Mouse (Mus musculus) Patski (cell line): ENCODE measurements around the gene Camta2. TPM values are rescaled to one million over a fixed set of nuclear protein-coding genes. Genes with fewer than 3 reads are reported as not detected.

Experiments
- ATAC-seq: fragments of 100-300 bp; one replicate; pipeline ENCODE4 v1.8.0; 2021
- CTCF ChIA-PET: fragments of 350-600 bp; sonication (Branson Sonifier 250); formaldehyde crosslinking; loops from one replicate; lab custom pipeline; 2022; ENCODE audit warnings: inconsistent platforms; lab: Charles Lee
- POLR2A ChIA-PET: fragments of 350-600 bp; sonication (Branson Sonifier 250); formaldehyde crosslinking; loops from one replicate; lab custom pipeline; 2022; ENCODE audit warnings: antibody characterized with exemption, inconsistent platforms; lab: Charles Lee
- DNase-seq: peaks from one replicate; pipeline ENCODE4 v3.0.0-alpha.2; 2011; ENCODE audit warnings: low read depth, low spot score
- H3K27me3 ChIP-seq: fragments of 371-371 bp; one replicate; pipeline ENCODE4 v1.5.1; 2021
- CTCF ChIP-seq: fragments of 100-300 bp; IDR thresholded peaks from one replicate; pipeline ENCODE4 v1.5.1; 2021
- in situ Hi-C: fragments of 300-500 bp; cut with MboI; formaldehyde crosslinking; loops from 3 replicates; pipeline ENCODE4 v1.11.1; 2018; ENCODE audit warnings: low pct_unique_long_range_greater_than_20kb, mixed read lengths
- polyA plus RNA-seq: library from polyadenylated mRNA; unstranded; gene quantifications from one replicate; pipeline ENCODE4 v1.2.3, GENCODE M21; 2021

Gene Camta2
- polyA plus RNA-seq, 1 experiment from 2014 or later: 22.2 TPM

GRCm38 (mm10) chr11:70651391-70651790 lies 36.5 kb downstream of the Camta2 start:
- CTCF ChIA-PET: interaction anchor here (1.7 kb wide), 1 partner anchor 46 kb away, joined by 4 read pairs; no protein-coding TSS in a partner anchor
- POLR2A ChIA-PET: interaction anchor here (3.1 kb wide), 1 partner anchor 17 kb away, joined by 15 read pairs; the partner anchor contains the start of gene Spag7
- no peak for TF ChIP-seq CTCF
- H3K27me3 ChIP-seq: no peaks in the 10 kb centered on the region
- in situ Hi-C loops: no loop called here
- no peak for ATAC-seq
- no peak for DNase-seq

DNA sequence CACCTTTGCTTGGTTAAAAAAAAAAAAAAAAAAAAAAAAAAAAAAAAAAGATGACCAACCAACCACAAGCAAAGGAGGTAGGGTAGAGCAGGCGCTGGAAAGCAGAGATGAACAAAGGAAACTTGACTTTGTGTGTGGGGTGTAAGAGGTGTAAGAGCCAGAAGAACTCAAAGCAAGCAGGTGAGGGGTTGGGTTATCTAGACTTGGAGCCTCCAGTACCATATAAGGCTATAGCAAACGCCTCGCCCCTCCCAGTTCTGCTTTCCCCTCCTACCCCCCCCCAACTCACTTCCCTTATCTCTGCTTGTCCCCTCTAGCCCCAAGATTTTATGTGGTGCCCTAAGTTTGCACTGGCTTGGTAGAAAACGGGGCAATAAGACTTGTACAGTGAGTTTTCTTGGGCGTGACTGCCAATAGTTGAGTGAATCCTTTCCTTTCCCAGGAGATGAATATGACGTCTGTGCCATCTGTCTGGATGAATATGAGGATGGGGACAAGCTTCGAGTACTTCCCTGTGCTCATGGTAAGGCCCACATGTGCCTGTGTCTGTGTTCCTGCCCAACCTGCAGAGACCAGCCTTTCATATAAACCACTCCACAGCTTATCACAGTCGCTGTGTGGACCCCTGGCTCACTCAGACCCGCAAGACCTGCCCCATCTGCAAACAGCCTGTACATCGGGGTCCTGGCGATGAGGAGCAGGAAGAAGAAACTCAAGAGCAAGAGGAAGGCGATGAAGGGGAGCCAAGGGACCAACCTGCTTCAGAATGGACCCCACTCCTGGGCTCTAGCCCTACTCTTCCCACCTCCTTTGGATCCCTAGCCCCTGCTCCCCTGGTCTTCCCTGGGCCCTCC lies 37.4 kb downstream of the Camta2 start:
- in situ Hi-C loops: no loop called here

GRCm38 (mm10) chr11:70649185-70649734 lies 38.6 kb downstream of the Camta2 start:
- in situ Hi-C loops: no loop called here
- POLR2A ChIA-PET: interaction anchor here (4.2 kb wide), 1 partner anchor 19 kb away, joined by 21 read pairs; the partner anchor contains the start of gene Spag7
- H3K27me3 ChIP-seq: no peaks in the 10 kb centered on the region
- DNase-seq: no peak
- no peak for TF ChIP-seq CTCF
- CTCF ChIA-PET: interaction anchor here (1.1 kb wide), 1 partner anchor 13 kb away, joined by 3 read pairs; no protein-coding TSS in a partner anchor
- no peak for ATAC-seq

More for the DNA sequence above, 37.4 kb downstream of the Camta2 start:
- no peaks in the 10 kb centered on the region for H3K27me3 ChIP-seq
- CTCF ChIA-PET: no interaction called here
- POLR2A ChIA-PET: interaction anchor here (0.6 to 4.2 kb wide), 3 partner anchors 18 to 127 kb away, joined by 3 to 21 read pairs (median 15); partner anchors contain the start of gene Spag7
- no peak for TF ChIP-seq CTCF
- DNase-seq: no peak
- ATAC-seq: no peak

GRCm38 (mm10) chr11:70648512-70648911 lies 39.4 kb downstream of the Camta2 start:
- DNase-seq (no peak), ATAC-seq (no peak)
- ChIA-PET POLR2A (interaction anchor here (3.2 to 4.2 kb wide), 2 partner anchors 20 to 39 kb away, joined by 7 to 21 read pairs; partner anchors contain the start of genes Camta2 and Spag7), CTCF (interaction anchor here (1.1 kb wide), 1 partner anchor 14 kb away, joined by 3 read pairs; no protein-coding TSS in a partner anchor)
- TF ChIP-seq CTCF: no peak
- in situ Hi-C loops: no loop called here
- H3K27me3 ChIP-seq: no peaks in the 10 kb centered on the region

- ChIA-PET CTCF (interaction anchor here (0.9 to 1.5 kb wide), 2 partner anchors 13 to 20 kb away, joined by 3 read pairs; no protein-coding TSS in a partner anchor), POLR2A (interaction anchor here (0.6 to 4.2 kb wide), 6 partner anchors 8 to 1794 kb away, joined by 3 to 21 read pairs (median 4); partner anchors contain the start of genes Camta2 and Spag7)
- in situ Hi-C loops: no loop called here
- no peaks in the 10 kb centered on the region for H3K27me3 ChIP-seq
- ATAC-seq (no peak), DNase-seq (no peak)
- TF ChIP-seq CTCF: no peak
Observed at GRCm38 (mm10) chr11:70647716-70648420, 40.0 kb downstream of the Camta2 start.

DNA sequence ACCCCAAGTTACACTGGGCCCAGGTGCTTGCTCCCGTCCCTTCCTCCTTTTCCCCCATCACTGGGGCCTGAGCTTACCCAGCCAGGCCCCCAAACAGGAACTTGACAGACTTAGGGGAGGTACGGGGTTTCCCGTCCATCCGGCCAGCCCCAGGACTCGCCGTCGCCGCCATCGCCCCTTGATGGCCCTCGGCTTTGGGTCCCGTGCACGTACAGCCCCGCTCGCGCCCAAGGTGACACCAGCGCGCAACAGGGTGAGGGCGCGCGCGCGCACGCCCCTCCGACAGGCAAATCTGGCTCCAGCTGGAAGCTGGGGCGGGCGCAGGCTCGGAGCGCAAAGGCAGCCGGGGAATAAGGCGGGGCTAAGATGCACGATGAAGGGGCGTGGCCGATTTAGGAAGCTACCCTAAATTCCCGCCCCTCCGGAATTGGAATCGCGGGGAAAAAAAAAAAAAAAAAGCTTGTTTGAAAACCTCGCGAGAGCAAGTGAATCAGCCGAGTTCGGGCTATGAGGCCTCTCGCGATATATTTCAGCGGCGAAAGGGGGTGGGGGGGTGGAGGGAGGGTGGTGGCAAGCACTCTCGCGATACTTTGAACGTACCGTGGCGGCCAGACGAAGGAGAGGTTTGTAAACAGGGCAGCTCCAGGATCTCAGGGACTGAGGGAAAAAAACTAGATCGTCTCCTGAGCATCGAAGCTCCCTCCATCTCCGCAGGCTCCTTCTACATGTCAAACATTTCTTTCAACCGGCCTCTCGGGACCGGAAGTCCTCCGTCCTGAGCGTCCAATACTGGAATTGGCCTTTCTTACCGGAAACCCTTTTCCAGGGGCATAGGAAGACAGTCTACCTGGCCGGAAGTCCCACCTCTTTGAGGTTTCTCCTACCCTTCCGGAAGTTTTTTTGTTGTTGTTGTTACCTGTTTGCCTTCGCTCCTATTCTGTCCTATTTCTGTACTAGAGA lies 40.9 kb downstream of the Camta2 start, which contains the start of the genes Rnf167 and Slc25a11:
TSS of gene Rnf167 (plus strand) at position 545 of the 960 bp plus-strand sequence.
TSS of gene Slc25a11 (minus strand) at position 789 of the 960 bp plus-strand sequence.
- in situ Hi-C loops: no loop called here
- peak; percentile 98 for DNase-seq
- no peaks in the 10 kb centered on the region for H3K27me3 ChIP-seq
- ATAC-seq: peak; percentile 65
- CTCF ChIA-PET: interaction anchor here (0.8 to 1.5 kb wide), 4 partner anchors 12 to 108 kb away, joined by 3 read pairs; no protein-coding TSS in a partner anchor
- no peak for TF ChIP-seq CTCF
- POLR2A ChIA-PET: interaction anchor here (0.6 to 4.2 kb wide), 8 partner anchors 9 to 1793 kb away, joined by 3 to 21 read pairs (median 4); partner anchors contain the start of genes Camta2 and Spag7

DNA sequence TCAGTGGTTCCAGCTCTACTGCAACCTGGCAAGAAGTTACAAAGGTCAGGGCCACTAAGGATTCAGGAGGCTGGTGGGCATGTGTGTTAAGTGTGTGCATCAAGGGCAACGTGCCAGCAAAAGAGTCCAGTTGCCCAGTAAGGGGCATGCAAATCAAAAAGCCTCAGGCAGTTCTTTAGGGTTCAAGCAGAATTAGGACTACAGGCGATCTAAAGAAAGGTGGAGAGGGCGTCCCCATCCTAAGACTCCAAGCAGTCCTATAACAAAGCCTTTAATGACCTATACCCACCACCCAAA lies 41.7 kb downstream of the Camta2 start:
- CTCF ChIA-PET: no interaction called here
- DNase-seq (no peak), ATAC-seq (peak; percentile 2)
- no peaks in the 10 kb centered on the region for H3K27me3 ChIP-seq
- in situ Hi-C loops: no loop called here
- TF ChIP-seq CTCF: no peak
- POLR2A ChIA-PET: interaction anchor here (1.0 to 4.2 kb wide), 4 partner anchors 15 to 82 kb away, joined by 4 to 21 read pairs (median 6); partner anchors contain the start of genes Camta2 and Spag7

DNA sequence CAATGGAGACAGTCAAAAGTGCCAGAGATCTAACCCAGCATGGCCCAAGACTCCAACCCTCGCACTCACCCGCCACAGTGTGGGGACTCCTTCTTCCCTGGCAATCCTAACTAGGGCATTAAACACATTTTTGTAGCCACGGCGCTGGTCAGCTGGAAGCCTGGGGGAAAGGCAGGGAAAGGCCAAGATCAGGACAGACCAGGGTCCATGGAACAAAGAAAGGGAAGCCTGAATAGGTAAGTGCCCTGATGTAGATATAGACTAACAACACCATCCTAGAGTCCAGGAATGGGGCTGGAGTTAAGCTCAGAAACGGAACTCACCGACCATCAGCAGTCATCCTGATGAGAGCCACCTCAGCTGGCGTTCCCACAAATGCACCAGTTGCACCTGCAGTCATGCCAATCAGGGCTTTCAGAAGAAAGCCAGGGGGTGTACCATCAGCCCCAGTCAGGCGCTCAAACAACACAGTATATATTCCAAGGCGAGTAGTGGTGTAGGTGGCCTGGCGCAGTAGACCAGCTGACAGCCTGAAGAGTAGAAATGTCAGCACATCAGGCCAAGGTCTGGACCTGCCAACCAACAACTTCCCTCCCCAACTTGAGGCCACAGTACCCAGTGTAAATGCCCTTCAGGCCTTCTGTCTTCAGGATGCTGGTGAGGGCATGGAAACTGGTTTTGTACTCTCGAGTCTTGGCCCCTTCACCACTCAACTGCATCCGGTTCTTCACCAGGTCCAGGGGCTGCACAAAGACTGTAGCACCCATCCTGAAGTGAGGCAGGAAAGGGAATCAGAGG lies 42.2 kb downstream of the Camta2 start:
- no peak for TF ChIP-seq CTCF
- ATAC-seq: no peak
- CTCF ChIA-PET: interaction anchor here (1.1 kb wide), 1 partner anchor 21 kb away, joined by 3 read pairs; no protein-coding TSS in a partner anchor
- DNase-seq: no peak
- POLR2A ChIA-PET: interaction anchor here (1.2 to 3.2 kb wide), 2 partner anchors 15 to 42 kb away, joined by 3 to 7 read pairs; partner anchors contain the start of gene Camta2
- H3K27me3 ChIP-seq: no peaks in the 10 kb centered on the region
- in situ Hi-C loops: no loop called here
